In the genomic region with DNA sequence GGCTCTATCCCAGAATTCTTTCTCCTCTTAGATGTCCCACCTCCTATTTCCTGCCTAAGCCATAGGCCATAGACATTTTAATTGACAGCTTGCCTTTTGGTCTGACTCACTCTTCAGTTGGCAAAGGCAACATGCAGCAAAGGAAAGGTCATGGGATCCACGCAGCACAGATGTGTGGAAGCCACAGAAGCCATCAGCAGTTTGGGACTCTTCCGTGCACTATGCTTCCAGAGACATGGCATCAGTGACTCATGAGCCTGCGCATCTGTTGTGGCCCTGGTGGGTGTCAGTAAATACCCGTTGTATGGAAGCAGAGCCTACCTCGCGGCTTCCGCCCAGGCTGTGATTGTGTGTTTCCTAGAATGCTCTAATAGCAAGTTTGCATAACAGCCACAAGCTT, we compare ENCODE assay signal across 23 mouse cellular contexts.
DNase-seq lines count a peak whose midpoint lies in the region; ATAC-seq and TF ChIP-seq lines count a peak whose summit lies in the region.
"Had no signal": no experiment of that assay in that cellular context is flagged by ENCODE, and none has a peak within 500 bp of the region (broad histone marks: within the 10 kb centered on the region; RNA-seq: fewer than 3 reads in every experiment).

No protein-coding gene starts in this region.

- H3K9ac ChIP-seq in embryonic facial prominence, embryonic 12.5 days, result no peak overlapping the region
- H3K9ac ChIP-seq: forebrain, embryonic 12.5 days; hindbrain, embryonic 13.5 days; limb, embryonic 13.5 days; liver, embryonic 13.5 days; lung, embryonic 14.5 days had no signal

- H3K27me3 ChIP-seq in embryonic facial prominence, embryonic 12.5 days, result no peaks in the 10 kb centered on the region
- H3K27me3 ChIP-seq: forebrain, embryonic 12.5 days; hindbrain, embryonic 13.5 days; limb, embryonic 13.5 days; liver, embryonic 13.5 days; Patski had no signal

- no peaks in the 10 kb centered on the region for H3K9me3 ChIP-seq in embryonic facial prominence, embryonic 12.5 days
- H3K9me3 ChIP-seq: forebrain, embryonic 12.5 days; hindbrain, embryonic 13.5 days; limb, embryonic 13.5 days; liver, embryonic 13.5 days had no signal

- no peak overlapping the region for H3K4me3 ChIP-seq in embryonic facial prominence, embryonic 12.5 days
- H3K4me3 ChIP-seq in olfactory bulb, adult 2 months (ENCODE audit: insufficient read depth, low read depth, low read length), result no peak overlapping the region
- H3K4me3 ChIP-seq: forebrain, embryonic 12.5 days; hindbrain, embryonic 13.5 days; limb, embryonic 13.5 days; liver, embryonic 13.5 days had no signal

- TF ChIP-seq POLR2A in olfactory bulb, adult 2 months (IDR thresholded peaks at IDR 0.05; ENCODE audit: insufficient read depth, low read depth, low read length), result no peak

- H3K4me1 ChIP-seq in embryonic facial prominence, embryonic 12.5 days, result peaks cover 15% of the 10 kb centered on the region
- peaks cover 5% of the 10 kb centered on the region for H3K4me1 ChIP-seq in olfactory bulb, adult 2 months (ENCODE audit: control insufficient read depth, insufficient read depth, low read length)
- H3K4me1 ChIP-seq: forebrain, embryonic 12.5 days; hindbrain, embryonic 13.5 days; liver, embryonic 13.5 days had no signal

- no peaks in the 10 kb centered on the region for H3K36me3 ChIP-seq in embryonic facial prominence, embryonic 12.5 days
- H3K36me3 ChIP-seq: forebrain, embryonic 12.5 days; hindbrain, embryonic 13.5 days; limb, embryonic 13.5 days; liver, embryonic 13.5 days had no signal

- ATAC-seq in frontal cortex, adult (ENCODE audit: low TSS enrichment), result peak; percentile 38; the same call in 1 of the 2 replicates
- ATAC-seq in embryonic facial prominence, embryonic 12.5 days (ENCODE audit: insufficient number of reproducible peaks, insufficient read depth, low FRiP score, low TSS enrichment), result no peak
- ATAC-seq: inflammation-experienced regulatory T-cells, adult 6 months; Patski had no signal

- H3K4me2 ChIP-seq in embryonic facial prominence, embryonic 12.5 days (replicated peaks), result no peak overlapping the region
- H3K4me2 ChIP-seq: forebrain, embryonic 12.5 days; hindbrain, embryonic 13.5 days; limb, embryonic 13.5 days; liver, embryonic 13.5 days; lung, embryonic 14.5 days had no signal

- 0 out of 2 replicates have a peak overlapping the region, but pooled peaks have one; percentile 17 for H3K27ac ChIP-seq in embryonic facial prominence, embryonic 12.5 days
- H3K27ac ChIP-seq in olfactory bulb, adult 2 months (ENCODE audit: insufficient read depth, low read depth, low read length), result peak overlapping the region; percentile 86
- H3K27ac ChIP-seq: forebrain, embryonic 12.5 days; hindbrain, embryonic 13.5 days; limb, embryonic 13.5 days; liver, embryonic 13.5 days had no signal

- no peak for DNase-seq in frontal cortex, postnatal 25 days (ENCODE audit: low spot score in 2 of 2)
- DNase-seq in right cerebral cortex, adult 2 months (ENCODE audit: low spot score in 2 of 2), result peak; percentile 36 to 43
- no peak for DNase-seq in right cerebral cortex, adult 18-20 months
- DNase-seq in kidney, adult 8-10 months, result no peak
- DNase-seq in left cerebral cortex, postnatal 10 days (ENCODE audit: extremely low spot score in 1 of 2, low spot score in 2 of 2), result no peak
- DNase-seq: cerebellum, adult 11 months; cerebellum, postnatal 10 days; gastrocnemius, postnatal 25 days; heart, postnatal 10 days; kidney, adult 9 months; kidney, postnatal 4 days; liver, embryonic 13.5 days; lung, embryonic 14.5 days; lung, postnatal 36 days; thymus, postnatal 25 days had no signal

- intact Hi-C loops in left cerebral cortex, postnatal 10 days (cut with DNase I), result no loop called here

- 64% methylated on average over 7 of the region's 7 CpGs for WGBS in embryonic facial prominence, embryonic 12.5 days
- 44% methylated on average over 7 of the region's 7 CpGs for WGBS in olfactory bulb, adult 2 months

- no peak for TF ChIP-seq CTCF in olfactory bulb, adult 2 months (IDR thresholded peaks at IDR 0.05; ENCODE audit: insufficient read depth, low read depth, low read length)

Comparison
In these comparisons a context has a peak if more than half of its experiments do, and no peak if none do; other contexts are left out.
1. DNase-seq: peak in right cerebral cortex, adult 2 months (2 of 2); none in frontal cortex, postnatal 25 days (0 of 2), right cerebral cortex, adult 18-20 months (single experiment), kidney, adult 8-10 months (0 of 2) and left cerebral cortex, postnatal 10 days (0 of 2).